Mouse (Mus musculus): ENCODE data around the gene Spred2. TPM values are rescaled to one million over a fixed set of nuclear protein-coding genes. Genes with fewer than 3 reads are reported as not detected.

Spred2 gene
- polyA plus RNA-seq, 1 experiment from 2014 or later, result 4.7 TPM

DNA sequence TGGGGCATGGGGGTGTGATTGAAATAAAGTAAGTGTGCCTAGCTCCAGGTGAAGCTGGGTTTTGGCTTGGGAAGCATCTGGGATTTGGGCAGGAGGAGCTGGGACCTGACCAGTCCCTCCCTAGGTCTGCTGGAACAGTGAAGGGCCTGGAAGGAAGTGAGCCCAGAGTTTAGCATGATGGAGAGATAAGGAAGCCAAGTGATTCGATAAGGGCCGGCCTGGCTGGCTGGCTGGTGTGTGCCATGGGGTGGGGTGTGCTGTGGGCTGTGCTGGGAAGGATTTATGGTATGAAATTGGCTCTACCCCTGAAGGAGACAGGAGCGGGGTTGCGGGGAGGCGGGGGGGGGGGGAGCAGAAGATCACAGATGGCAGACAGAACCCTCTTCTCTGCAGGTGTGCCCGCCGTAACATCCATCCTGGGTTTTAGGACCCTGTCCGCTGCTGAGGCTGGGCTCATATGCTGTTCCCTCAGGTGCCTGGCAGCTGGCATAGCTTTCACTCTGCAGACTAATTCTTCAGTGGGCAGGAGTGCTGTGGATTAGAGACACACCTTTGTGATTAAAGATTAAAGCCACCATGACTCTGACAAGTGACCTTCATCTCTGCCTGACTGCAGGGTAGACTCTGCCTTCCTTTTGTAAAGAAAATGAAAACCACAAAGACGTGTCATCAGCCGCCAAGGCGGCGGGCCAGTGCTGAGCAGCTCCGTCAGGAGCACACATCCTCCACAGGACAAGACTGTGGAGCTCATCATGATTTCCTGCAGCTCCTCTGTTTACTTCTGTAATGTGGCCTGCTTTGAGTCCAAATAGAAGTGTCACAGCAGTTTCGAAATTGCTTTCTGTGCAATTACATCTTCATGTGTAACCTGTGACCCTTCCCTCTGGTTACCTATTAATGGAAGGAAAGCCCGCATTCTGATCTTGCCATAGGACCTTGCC lies 68.4 kb downstream of the Spred2 start:
- WGBS, result 85% methylated on average over 14 of the region's 15 CpGs
- no peak overlapping the region for H3K27ac ChIP-seq
- H3K27me3 ChIP-seq (ENCODE audit: insufficient read depth, poor library complexity, severe bottlenecking), result no peaks in the 10 kb centered on the region
- H3K4me3 ChIP-seq, result no peak overlapping the region
- no peaks in the 10 kb centered on the region for H3K36me3 ChIP-seq
- H3K4me1 ChIP-seq (replicated peaks), result peaks cover 36% of the 10 kb centered on the region
- H3K9me3 ChIP-seq, result no peaks in the 10 kb centered on the region
- no peak for DNase-seq (ENCODE audit: low spot score)

DNA sequence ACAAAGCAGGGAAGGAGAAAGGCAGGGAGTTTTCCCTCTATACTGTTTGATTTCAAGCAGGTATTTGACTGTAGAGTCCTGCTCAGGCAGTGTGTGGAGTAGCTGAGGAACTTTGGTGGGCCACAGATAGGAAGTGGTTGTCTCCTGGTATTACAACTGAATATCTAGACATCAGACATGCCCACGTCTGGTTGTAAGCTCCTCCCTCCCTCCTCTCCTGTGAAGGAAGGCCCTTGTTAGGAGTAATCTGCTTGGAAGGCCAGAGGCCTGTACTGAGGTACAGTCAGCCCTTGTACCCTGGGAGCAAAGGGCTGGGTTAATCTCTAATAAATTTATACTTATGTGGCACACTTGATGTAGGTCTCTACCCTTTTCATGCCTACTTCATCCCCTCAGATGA lies 69.6 kb downstream of the Spred2 start:
- Histone ChIP-seq H3K27me3 (ENCODE audit: insufficient read depth, poor library complexity, severe bottlenecking) (no peaks in the 10 kb centered on the region), H3K4me1 (replicated peaks) (peaks cover 31% of the 10 kb centered on the region), H3K4me3 (no peak overlapping the region), H3K9me3 (no peaks in the 10 kb centered on the region), H3K36me3 (peaks cover 10% of the 10 kb centered on the region), H3K27ac (no peak overlapping the region)
- 50% methylated on average over 1 of the region's 1 CpGs for WGBS
- no peak for DNase-seq (ENCODE audit: low spot score)

DNA sequence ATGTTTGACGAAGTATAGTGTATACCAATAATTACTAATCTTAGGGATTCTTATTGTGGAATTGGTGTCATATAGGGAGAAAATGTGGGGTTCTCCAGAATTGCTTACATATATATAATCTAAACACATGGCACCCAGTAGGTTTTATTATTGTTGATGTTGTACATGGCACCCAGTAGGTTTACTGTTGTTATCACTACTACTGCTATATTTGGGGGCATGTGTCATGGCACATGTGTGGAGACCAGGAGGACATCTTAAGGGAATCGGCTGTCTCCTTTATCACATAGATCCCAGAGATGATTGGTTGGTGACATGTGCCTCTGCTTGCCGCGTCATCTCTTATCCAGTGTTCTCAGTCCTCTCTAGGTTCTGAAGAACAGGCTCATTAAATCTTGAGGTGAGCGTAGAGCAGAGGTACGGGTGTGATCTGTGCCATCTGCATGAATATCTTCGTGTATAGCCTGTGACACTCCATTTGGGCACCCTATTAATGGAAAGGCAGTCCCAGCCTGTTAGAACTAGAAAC lies 70.2 kb downstream of the Spred2 start:
- Histone ChIP-seq H3K27ac (no peak overlapping the region), H3K9me3 (no peaks in the 10 kb centered on the region), H3K4me3 (no peak overlapping the region), H3K27me3 (ENCODE audit: insufficient read depth, poor library complexity, severe bottlenecking) (no peaks in the 10 kb centered on the region), H3K4me1 (replicated peaks) (peaks cover 26% of the 10 kb centered on the region), H3K36me3 (peaks cover 16% of the 10 kb centered on the region)
- DNase-seq (ENCODE audit: low spot score), result no peak
- WGBS, result 95% methylated on average over 7 of the region's 7 CpGs

DNA sequence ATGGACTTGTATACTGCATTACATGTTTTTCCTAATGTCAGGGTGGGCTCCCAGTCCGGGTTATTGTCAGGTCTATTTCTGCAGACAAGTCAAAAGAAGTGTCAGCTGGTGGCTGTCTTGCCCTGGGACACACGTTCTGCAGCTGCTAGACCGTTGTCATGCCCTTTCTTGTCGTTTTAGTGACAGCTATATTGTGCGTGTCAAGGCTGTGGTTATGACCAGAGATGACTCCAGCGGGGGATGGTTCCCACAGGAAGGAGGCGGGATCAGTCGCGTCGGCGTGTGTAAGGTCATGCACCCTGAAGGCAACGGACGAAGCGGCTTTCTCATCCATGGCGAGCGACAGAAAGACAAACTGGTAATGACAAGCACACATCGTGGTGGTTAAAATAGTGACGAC lies 73.8 kb downstream of the Spred2 start:
- no peaks in the 10 kb centered on the region for H3K27me3 ChIP-seq (ENCODE audit: insufficient read depth, poor library complexity, severe bottlenecking)
- peak; percentile 27 for DNase-seq (ENCODE audit: low spot score)
- no peaks in the 10 kb centered on the region for H3K9me3 ChIP-seq
- H3K27ac ChIP-seq, result no peak overlapping the region
- H3K36me3 ChIP-seq, result peaks cover 40% of the 10 kb centered on the region
- 58% methylated on average over 18 of the region's 18 CpGs for WGBS
- H3K4me3 ChIP-seq, result no peak overlapping the region
- H3K4me1 ChIP-seq (replicated peaks), result peaks cover 9% of the 10 kb centered on the region

DNA sequence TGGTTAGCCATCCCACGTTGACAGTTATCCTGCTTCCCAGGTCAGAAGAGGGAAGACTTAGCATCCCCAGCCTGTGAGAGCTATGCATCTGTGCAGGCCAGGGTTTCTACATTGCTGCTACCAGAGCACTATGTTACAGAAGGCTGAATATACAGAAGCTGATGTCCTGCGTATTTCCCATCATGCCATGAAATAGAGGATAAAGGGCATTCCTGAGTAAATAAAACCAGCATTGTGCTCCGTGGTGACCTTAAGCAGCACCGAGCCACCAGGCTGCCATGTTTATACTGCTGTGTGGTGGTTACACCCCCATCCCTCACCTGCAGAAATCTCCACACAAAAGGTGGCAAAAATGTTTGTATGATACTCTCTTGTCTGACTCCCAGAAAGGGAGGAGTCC lies 78.7 kb downstream of the Spred2 start:
- DNase-seq (ENCODE audit: low spot score), result no peak
- Histone ChIP-seq H3K36me3 (peaks cover 74% of the 10 kb centered on the region), H3K27ac (no peak overlapping the region), H3K4me1 (replicated peaks) (peaks cover 4% of the 10 kb centered on the region), H3K9me3 (no peaks in the 10 kb centered on the region), H3K4me3 (no peak overlapping the region), H3K27me3 (ENCODE audit: insufficient read depth, poor library complexity, severe bottlenecking) (no peaks in the 10 kb centered on the region)
- 88% methylated on average over 4 of the region's 4 CpGs for WGBS

DNA sequence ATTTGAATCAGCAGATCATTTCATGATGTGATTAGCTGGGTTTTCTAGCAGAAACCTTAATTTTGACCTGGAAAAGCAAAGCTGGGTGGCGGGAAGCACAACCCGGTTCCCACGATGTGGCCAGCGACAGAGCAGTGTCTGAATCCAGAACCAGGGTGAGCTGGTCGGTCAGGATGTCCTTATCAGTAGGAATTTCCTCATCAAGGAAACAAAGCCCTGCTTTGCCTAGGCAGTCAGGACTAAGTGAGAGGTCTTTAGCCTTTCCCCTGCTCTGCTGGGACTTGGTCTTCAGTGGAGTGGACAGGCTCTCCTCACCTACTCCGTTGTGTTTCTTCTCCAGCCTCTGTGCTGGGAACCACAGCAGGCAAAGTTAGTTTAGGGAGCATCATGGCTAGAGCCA lies 83.5 kb downstream of the Spred2 start:
- 85% methylated on average over 6 of the region's 6 CpGs for WGBS
- peaks cover 86% of the 10 kb centered on the region for H3K36me3 ChIP-seq
- no peak overlapping the region for H3K27ac ChIP-seq
- no peaks in the 10 kb centered on the region for H3K27me3 ChIP-seq (ENCODE audit: insufficient read depth, poor library complexity, severe bottlenecking)
- H3K9me3 ChIP-seq, result no peaks in the 10 kb centered on the region
- DNase-seq (ENCODE audit: low spot score), result no peak
- no peaks in the 10 kb centered on the region; the same call in 1 of the 2 replicates for H3K4me1 ChIP-seq (replicated peaks)
- no peak overlapping the region for H3K4me3 ChIP-seq

DNA sequence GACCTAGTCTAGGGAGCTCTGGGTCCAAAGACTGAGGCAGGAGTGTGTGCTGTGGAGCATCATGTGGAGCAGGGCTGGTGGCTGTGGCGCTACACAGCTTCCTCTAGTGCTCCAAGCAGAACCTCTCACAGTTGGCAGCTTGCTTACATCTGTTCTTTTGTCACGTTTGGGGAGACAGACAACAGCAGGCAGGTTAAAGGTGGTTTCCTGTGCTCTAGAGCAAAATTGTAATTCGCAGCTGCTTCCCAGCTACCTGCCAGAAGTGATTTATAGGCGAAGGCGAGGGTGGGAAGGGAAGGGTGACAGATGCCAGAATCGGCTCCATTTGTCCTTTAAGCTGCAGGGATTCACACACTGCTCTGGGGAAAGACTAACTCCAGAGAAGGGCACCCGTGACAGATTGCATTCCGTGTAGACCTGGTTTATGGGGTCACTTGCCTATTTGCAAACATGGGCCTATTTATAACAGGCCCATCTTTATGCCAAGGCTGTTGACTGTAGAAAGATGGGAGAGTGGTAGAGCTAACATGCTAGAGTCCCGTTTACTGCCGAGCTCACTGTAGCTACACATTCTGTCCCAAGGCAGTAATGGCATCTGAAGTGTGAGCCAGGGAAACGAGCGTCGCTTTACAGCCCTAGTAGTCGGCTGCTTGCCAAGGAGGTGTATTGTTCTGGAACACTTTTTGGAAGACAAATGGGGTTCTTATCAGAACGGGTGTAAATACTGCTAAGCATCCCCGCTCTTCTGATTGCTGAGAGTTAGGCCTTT lies 87.2 kb downstream of the Spred2 start:
- H3K9me3 ChIP-seq, result no peaks in the 10 kb centered on the region
- no peak overlapping the region for H3K4me3 ChIP-seq
- no peak for DNase-seq (ENCODE audit: low spot score)
- no peak overlapping the region for H3K27ac ChIP-seq
- H3K36me3 ChIP-seq, result peaks cover 97% of the 10 kb centered on the region
- WGBS, result 84% methylated on average over 16 of the region's 16 CpGs
- H3K27me3 ChIP-seq (ENCODE audit: insufficient read depth, poor library complexity, severe bottlenecking), result no peaks in the 10 kb centered on the region
- no peaks in the 10 kb centered on the region; the same call in 1 of the 2 replicates for H3K4me1 ChIP-seq (replicated peaks)

DNA sequence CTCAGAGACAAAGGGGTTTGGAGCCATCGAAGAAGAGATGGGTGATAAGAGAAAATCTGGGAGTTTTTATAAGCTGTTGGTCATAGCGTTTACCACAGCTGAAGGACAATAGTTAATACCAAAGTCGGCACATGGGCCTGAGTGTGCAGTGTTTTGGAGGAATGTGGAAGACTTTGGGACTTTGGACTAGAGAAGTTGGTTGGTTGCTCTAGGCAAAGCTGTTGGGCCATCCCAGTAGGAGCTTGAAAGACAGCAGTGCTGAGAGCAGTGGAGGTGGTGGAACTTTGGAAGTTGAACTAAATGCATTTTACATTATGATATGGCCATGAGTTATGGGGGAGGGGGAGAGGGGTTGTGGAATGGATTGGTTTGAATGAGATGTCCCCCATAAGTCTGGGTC lies 89.2 kb downstream of the Spred2 start:
- no peaks in the 10 kb centered on the region for H3K27me3 ChIP-seq (ENCODE audit: insufficient read depth, poor library complexity, severe bottlenecking)
- H3K4me1 ChIP-seq (replicated peaks), result no peaks in the 10 kb centered on the region; the same call in 1 of the 2 replicates
- WGBS, result 95% methylated on average over 3 of the region's 3 CpGs
- peaks cover 97% of the 10 kb centered on the region for H3K36me3 ChIP-seq
- no peak for DNase-seq (ENCODE audit: low spot score)
- H3K9me3 ChIP-seq, result peaks cover 5% of the 10 kb centered on the region
- H3K4me3 ChIP-seq, result no peak overlapping the region
- no peak overlapping the region for H3K27ac ChIP-seq

DNA sequence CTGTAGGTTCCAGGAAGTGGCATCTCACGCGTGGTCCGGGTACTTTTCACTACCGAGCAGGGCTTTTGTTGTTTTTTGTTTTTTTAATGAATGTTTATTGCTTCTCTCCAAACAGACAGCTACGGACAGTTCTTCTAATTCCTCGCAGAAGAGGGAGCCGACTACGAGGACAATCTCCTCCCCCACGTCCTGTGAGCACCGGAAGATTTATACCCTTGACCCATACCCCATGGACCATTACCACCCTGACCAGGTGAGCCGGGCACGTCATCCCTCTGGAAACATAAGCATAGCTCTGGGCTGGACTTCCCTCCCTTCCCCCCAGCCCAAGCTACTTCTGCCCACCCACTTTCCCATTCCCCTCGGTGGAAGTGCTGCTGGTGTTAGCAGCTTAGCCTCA lies 93.8 kb downstream of the Spred2 start:
- 94% methylated on average over 13 of the region's 13 CpGs for WGBS
- DNase-seq (ENCODE audit: low spot score), result no peak
- Histone ChIP-seq H3K4me3 (no peak overlapping the region), H3K27ac (no peak overlapping the region), H3K36me3 (peaks cover 97% of the 10 kb centered on the region), H3K4me1 (replicated peaks) (no peaks in the 10 kb centered on the region), H3K27me3 (ENCODE audit: insufficient read depth, poor library complexity, severe bottlenecking) (no peaks in the 10 kb centered on the region), H3K9me3 (peaks cover 37% of the 10 kb centered on the region)

DNA sequence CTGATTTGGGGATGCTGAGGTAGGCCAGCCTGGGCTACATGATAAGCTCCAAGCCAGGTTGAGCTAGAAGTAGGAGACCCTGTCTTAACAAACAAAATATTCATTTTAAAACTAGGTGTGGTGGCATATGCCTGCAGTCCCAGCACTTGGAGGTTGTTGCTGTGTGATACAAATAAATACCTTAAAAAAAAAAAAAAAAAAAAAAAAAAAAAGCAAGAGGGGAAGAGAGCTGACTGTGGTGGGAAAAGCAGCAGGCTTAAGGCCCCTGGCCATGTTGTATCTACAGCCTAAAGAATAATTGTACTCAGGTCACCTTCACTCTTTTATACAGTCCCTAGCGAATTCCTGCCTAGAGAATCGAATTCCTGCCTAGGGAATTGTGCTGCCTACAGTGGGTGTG lies 94.7 kb downstream of the Spred2 start:
- no peaks in the 10 kb centered on the region for H3K27me3 ChIP-seq (ENCODE audit: insufficient read depth, poor library complexity, severe bottlenecking)
- peaks cover 37% of the 10 kb centered on the region for H3K9me3 ChIP-seq
- H3K27ac ChIP-seq, result no peak overlapping the region
- no peaks in the 10 kb centered on the region for H3K4me1 ChIP-seq (replicated peaks)
- no peak for DNase-seq (ENCODE audit: low spot score)
- H3K4me3 ChIP-seq, result no peak overlapping the region
- 96% methylated on average over 2 of the region's 2 CpGs for WGBS
- peaks cover 95% of the 10 kb centered on the region for H3K36me3 ChIP-seq

DNA sequence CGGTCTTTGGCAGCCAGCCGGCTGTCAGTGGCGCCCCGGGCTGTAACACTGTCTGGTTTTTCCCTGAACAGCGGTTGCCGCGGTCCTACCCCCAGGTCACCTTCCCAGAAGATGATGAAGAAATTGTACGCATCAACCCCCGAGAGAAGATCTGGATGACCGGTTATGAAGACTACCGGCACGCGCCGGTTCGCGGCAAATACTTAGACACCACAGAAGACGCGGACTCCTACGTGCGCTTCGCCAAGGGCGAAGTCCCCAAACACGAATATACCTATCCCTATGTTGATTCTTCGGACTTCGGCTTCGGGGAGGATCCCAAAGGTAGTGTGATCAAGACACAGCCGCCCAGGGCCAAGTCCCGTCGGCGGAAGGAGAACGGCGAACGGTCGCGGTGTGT lies 96.5 kb downstream of the Spred2 start:
- H3K36me3 ChIP-seq, result peaks cover 92% of the 10 kb centered on the region
- no peak overlapping the region for H3K4me3 ChIP-seq
- H3K27me3 ChIP-seq (ENCODE audit: insufficient read depth, poor library complexity, severe bottlenecking), result no peaks in the 10 kb centered on the region
- H3K27ac ChIP-seq, result no peak overlapping the region
- peaks cover 37% of the 10 kb centered on the region for H3K9me3 ChIP-seq
- WGBS, result 98% methylated on average over 35 of the region's 35 CpGs
- H3K4me1 ChIP-seq (replicated peaks), result no peaks in the 10 kb centered on the region
- no peak for DNase-seq (ENCODE audit: low spot score)

DNA sequence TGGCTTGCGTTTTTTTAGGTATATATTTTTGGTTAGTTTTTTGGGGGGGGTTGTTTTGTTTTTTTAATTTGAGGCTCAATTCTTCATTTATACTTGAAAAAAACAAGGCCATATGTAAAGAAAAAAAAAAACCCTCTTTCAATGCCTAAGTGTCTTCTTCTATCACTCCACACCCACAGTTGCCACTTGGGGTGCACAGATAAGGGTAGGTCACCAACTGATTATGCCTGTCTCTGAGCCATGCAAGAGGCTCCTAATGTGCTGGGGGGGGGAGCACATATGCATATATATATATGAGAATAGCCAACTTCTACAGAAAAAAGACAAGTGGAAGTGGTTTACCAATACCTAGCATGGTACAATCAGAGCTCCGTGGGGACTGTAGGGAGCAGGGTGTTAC lies 98.3 kb downstream of the Spred2 start:
- Histone ChIP-seq H3K36me3 (peaks cover 81% of the 10 kb centered on the region), H3K27ac (no peak overlapping the region), H3K4me3 (no peak overlapping the region), H3K27me3 (ENCODE audit: insufficient read depth, poor library complexity, severe bottlenecking) (no peaks in the 10 kb centered on the region), H3K9me3 (peaks cover 37% of the 10 kb centered on the region), H3K4me1 (replicated peaks) (no peaks in the 10 kb centered on the region)
- 92% methylated on average over 2 of the region's 2 CpGs for WGBS
- DNase-seq (ENCODE audit: low spot score), result no peak
